Mouse (Mus musculus) spleen, adult 12 weeks (tissue): ENCODE measurements around the gene Pcyt2.
A peak's percentile ranks its signal among the peaks of the same experiment; 100 is the strongest.
"Not testable (repeated sequence)": the region's sequence is repeated elsewhere in the genome, so short reads cannot be mapped to it uniquely, and the experiment has no call there.

ENCODE experiments used
- DNase-seq: peaks from one replicate; pipeline ENCODE4 v3.0.0; 2022; ENCODE audit warnings: low spot score

Pcyt2 gene

GRCm38 (mm10) chr11:120615606-120616203 lies 2.0 kb downstream of the Pcyt2 start:
- DNase-seq: no peak

GRCm38 (mm10) chr11:120615167-120615566 lies 2.6 kb downstream of the Pcyt2 start:
- no peak for DNase-seq

- no peak for DNase-seq
Observed at GRCm38 (mm10) chr11:120613976-120614375, 3.8 kb downstream of the Pcyt2 start.

- DNase-seq: no peak
Observed at GRCm38 (mm10) chr11:120613481-120613972, 4.2 kb downstream of the Pcyt2 start.

GRCm38 (mm10) chr11:120612763-120613162 lies 5.0 kb downstream of the Pcyt2 start:
- peak; percentile 66 for DNase-seq

GRCm38 (mm10) chr11:120610477-120611046 lies 7.2 kb downstream of the Pcyt2 start:
- no peak for DNase-seq

- DNase-seq: no peak
Observed at GRCm38 (mm10) chr11:120609250-120609649, 8.5 kb downstream of the Pcyt2 start.

GRCm38 (mm10) chr11:120608241-120609034 lies 9.3 kb downstream of the Pcyt2 start, which contains the start of gene Npb:
TSS of gene Npb (plus strand) at chr11:120608477.
- no peak for DNase-seq

GRCm38 (mm10) chr11:120606764-120607163 lies 11.0 kb downstream of the Pcyt2 start:
- DNase-seq: no peak

- no peak for DNase-seq
Observed at GRCm38 (mm10) chr11:120605667-120606066, 12.1 kb downstream of the Pcyt2 start.

- DNase-seq: no peak
Observed at GRCm38 (mm10) chr11:120603545-120603944, 14.2 kb downstream of the Pcyt2 start.

- no peak for DNase-seq
Observed at GRCm38 (mm10) chr11:120600716-120601115, 17.0 kb downstream of the Pcyt2 start.

- DNase-seq: no peak
Observed at GRCm38 (mm10) chr11:120598990-120599549, 18.7 kb downstream of the Pcyt2 start.

GRCm38 (mm10) chr11:120598283-120598989 lies 19.3 kb downstream of the Pcyt2 start, which contains the start of the genes Alyref and Anapc11:
TSS of gene Alyref (minus strand) at chr11:120598365.
TSS of gene Anapc11 (plus strand) at chr11:120598421.
- peak; percentile 89 for DNase-seq

- no peak for DNase-seq
Observed at GRCm38 (mm10) chr11:120597240-120598235, 20.2 kb downstream of the Pcyt2 start.

- DNase-seq: no peak
Observed at GRCm38 (mm10) chr11:120588531-120588930, 29.2 kb downstream of the Pcyt2 start.

GRCm38 (mm10) chr11:120583937-120584336 lies 33.8 kb downstream of the Pcyt2 start:
- no peak for DNase-seq

- DNase-seq: not testable (repeated sequence)
Observed at GRCm38 (mm10) chr11:120582982-120583293, 34.8 kb downstream of the Pcyt2 start.

GRCm38 (mm10) chr11:120582268-120582981 lies 35.3 kb downstream of the Pcyt2 start:
- peak; percentile 43 for DNase-seq
